Mouse (Mus musculus) heart, adult 2 months (tissue): ENCODE measurements around the gene Zfp553. TPM values are rescaled to one million over a fixed set of nuclear protein-coding genes. Genes with fewer than 3 reads are reported as not detected.
A peak's percentile ranks its signal among the peaks of the same experiment; 100 is the strongest.

Experiments used
- DNase-seq, 2 experiments: peaks; one replicate each; pipeline ENCODE4 v3.0.0; 2021
- H3K27ac ChIP-seq: fragments of 200-600 bp; 2 replicates; pipeline ENCODE4 v1.8.1; 2022
- H3K27me3 ChIP-seq: fragments of 200-500 bp; 2 replicates; pipeline ENCODE4 v1.6.1; 2012; ENCODE audit warnings: mild to moderate bottlenecking, low read length, inconsistent platforms, mixed read lengths; ENCODE audit not compliant: control insufficient read depth, insufficient read depth
- H3K36me3 ChIP-seq: fragments of 200-500 bp; 2 replicates; pipeline ENCODE4 v1.6.1; 2012; ENCODE audit warnings: low read length, inconsistent platforms; ENCODE audit not compliant: control insufficient read depth, insufficient read depth
- H3K4me1 ChIP-seq: fragments of 200-500 bp; 2 replicates; pipeline ENCODE4 v1.6.1; 2011; ENCODE audit warnings: low read length; ENCODE audit not compliant: control insufficient read depth, insufficient read depth
- H3K4me3 ChIP-seq: fragments of 200-600 bp; 2 replicates; pipeline ENCODE4 v1.8.1; 2022
- H3K79me2 ChIP-seq: fragments of 200-500 bp; replicated peaks from 2 replicates; pipeline ENCODE4 v1.6.1; 2012; ENCODE audit warnings: mild to moderate bottlenecking, inconsistent platforms, low read length, moderate library complexity, mixed read lengths; ENCODE audit not compliant: control insufficient read depth, insufficient read depth
- H3K9ac ChIP-seq: fragments of 200-500 bp; 2 replicates; pipeline ENCODE4 v1.6.1; 2012; ENCODE audit warnings: low read depth, mild to moderate bottlenecking, control low read depth, inconsistent platforms, low read length, mixed read lengths
- CTCF ChIP-seq: fragments of 200-600 bp; IDR thresholded peaks from 2 replicates; pipeline ENCODE4 v1.8.1; 2022; ENCODE audit warnings: antibody characterized with exemption, mild to moderate bottlenecking, moderate library complexity
- EP300 ChIP-seq: fragments of 200-500 bp; IDR thresholded peaks from 2 replicates; pipeline ENCODE4 v1.6.1; 2011; ENCODE audit warnings: low read depth, low read length, control low read depth; ENCODE audit not compliant: insufficient read depth
- POLR2A ChIP-seq: fragments of 200-500 bp; IDR thresholded peaks from 2 replicates; pipeline ENCODE4 v1.6.1; 2011; ENCODE audit warnings: mild to moderate bottlenecking, low read depth, low read length, control low read depth; ENCODE audit not compliant: insufficient read depth
- WGBS: fragments of 180-500 bp; shearing (Covaris S2); methylation state at CpG from one replicate; pipeline ENCODE4 v1.1.7; 2018; 5-methylcytosine and 5-hydroxymethylcytosine counted together
- intact Hi-C: fragments of 180-260 bp; cut with DNase I; formaldehyde crosslinking; loops from one replicate; pipeline ENCODE4 v1.15.1; 2025
- polyA plus RNA-seq: library from polyadenylated mRNA; depleted of rRNA; stranded (reverse); fragments of >200 nt; gene quantifications from 2 replicates; pipeline ENCODE4 v1.2.3, GENCODE M21; 2012
- total RNA-seq, 2 experiments: library from RNA; stranded (reverse); gene quantifications; 2 replicates each; pipeline ENCODE4 v1.2.3; 2021

Zfp553 gene
- total and polyA plus RNA-seq, 3 experiments: 5.0 to 6.3 (median 6.0) TPM

- H3K79me2 ChIP-seq: no peaks in the 10 kb centered on the region
- no peaks in the 10 kb centered on the region for H3K27me3 ChIP-seq
- H3K9ac ChIP-seq: no peak overlapping the region
- no peak for DNase-seq
- intact Hi-C loops: no loop called here
- H3K4me1 ChIP-seq: peaks cover 3% of the 10 kb centered on the region
- TF ChIP-seq EP300: no peak
- peak; percentile 82 for TF ChIP-seq CTCF
- no peak for TF ChIP-seq POLR2A
- H3K27ac ChIP-seq: no peak overlapping the region
- no peaks in the 10 kb centered on the region for H3K36me3 ChIP-seq
- 43% methylated on average over 7 of the region's 7 CpGs for WGBS
- H3K4me3 ChIP-seq: no peak overlapping the region
Measured at GRCm38 (mm10) chr7:127213485-127213884, 19.4 kb upstream of the Zfp553 start.

DNA sequence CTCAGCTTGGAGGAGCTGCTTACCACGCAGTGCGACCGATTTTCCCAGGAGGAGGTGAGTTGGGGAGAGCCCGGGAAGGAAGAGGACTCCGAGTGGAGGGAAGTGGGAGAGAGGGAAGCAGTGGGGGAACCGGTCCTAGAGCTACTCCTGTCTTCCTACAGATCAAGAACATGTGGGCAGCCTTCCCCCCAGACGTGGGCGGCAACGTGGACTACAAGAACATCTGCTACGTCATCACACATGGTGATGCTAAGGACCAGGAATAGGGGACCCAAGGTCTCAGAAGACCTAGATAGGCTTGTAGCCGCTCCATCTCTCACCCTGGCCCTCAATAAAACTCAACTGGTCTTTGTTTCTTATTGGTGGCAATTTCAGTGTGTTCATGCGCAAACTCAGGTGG lies 18.9 kb upstream of the Zfp553 start:
- 61% methylated on average over 12 of the region's 12 CpGs for WGBS
- TF ChIP-seq POLR2A (no peak), EP300 (no peak), CTCF (no peak)
- intact Hi-C loops: loop anchor here (2.0 kb wide), 1 partner anchor 15 kb away; no protein-coding TSS in a partner anchor
- H3K27me3 ChIP-seq: no peaks in the 10 kb centered on the region
- no peak for DNase-seq
- no peak overlapping the region for H3K27ac ChIP-seq
- H3K4me1 ChIP-seq: peaks cover 3% of the 10 kb centered on the region
- no peaks in the 10 kb centered on the region for H3K79me2 ChIP-seq
- no peak overlapping the region for H3K9ac ChIP-seq
- no peak overlapping the region for H3K4me3 ChIP-seq
- no peaks in the 10 kb centered on the region for H3K36me3 ChIP-seq

DNA sequence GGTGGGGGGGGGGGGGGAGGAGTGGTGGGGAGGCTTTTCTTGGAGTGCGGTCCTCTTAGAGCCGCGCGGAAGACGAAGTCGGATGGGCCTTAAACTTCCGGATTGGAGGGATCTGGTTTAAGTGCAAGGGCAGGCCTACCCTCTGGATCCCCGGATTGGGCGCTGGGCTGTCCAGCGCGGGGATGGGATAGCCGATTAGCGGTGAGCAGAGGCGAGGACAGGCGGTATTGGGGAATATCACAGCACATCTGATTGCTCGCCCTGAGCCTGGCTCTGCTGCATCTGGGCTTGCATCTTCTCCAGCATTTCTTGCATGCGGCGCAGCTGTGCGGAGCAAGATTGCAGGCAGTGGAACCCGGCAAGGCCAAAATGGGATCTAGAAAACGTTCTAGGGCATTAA lies 18.3 kb upstream of the Zfp553 start:
- DNase-seq: no peak
- Histone ChIP-seq H3K4me1 (peaks cover 3% of the 10 kb centered on the region), H3K27me3 (no peaks in the 10 kb centered on the region), H3K27ac (peak overlapping the region; percentile 70), H3K36me3 (no peaks in the 10 kb centered on the region), H3K4me3 (peak overlapping the region; percentile 41), H3K79me2 (no peaks in the 10 kb centered on the region), H3K9ac (peak overlapping the region; percentile 42; the same call in 1 of the 2 replicates)
- TF ChIP-seq CTCF: no peak
- no peak for TF ChIP-seq POLR2A
- no peak for TF ChIP-seq EP300
- intact Hi-C loops: loop anchor here (2.0 kb wide), 1 partner anchor 14 kb away; no protein-coding TSS in a partner anchor
- 58% methylated on average over 21 of the region's 21 CpGs for WGBS

- TF ChIP-seq CTCF (peak; percentile 87), EP300 (no peak)
- Histone ChIP-seq H3K79me2 (no peaks in the 10 kb centered on the region), H3K9ac (peak overlapping the region; percentile 42), H3K36me3 (no peaks in the 10 kb centered on the region), H3K27me3 (no peaks in the 10 kb centered on the region), H3K4me3 (peak overlapping the region; percentile 41), H3K4me1 (peaks cover 3% of the 10 kb centered on the region), H3K27ac (peak overlapping the region; percentile 70)
- DNase-seq: peak; percentile 68
- 25% methylated on average over 33 of the region's 33 CpGs for WGBS
- intact Hi-C loops: loop anchor here (2.0 kb wide), 1 partner anchor 14 kb away; no protein-coding TSS in a partner anchor
Measured at GRCm38 (mm10) chr7:127214981-127215871, 17.6 kb upstream of the Zfp553 start.

DNA sequence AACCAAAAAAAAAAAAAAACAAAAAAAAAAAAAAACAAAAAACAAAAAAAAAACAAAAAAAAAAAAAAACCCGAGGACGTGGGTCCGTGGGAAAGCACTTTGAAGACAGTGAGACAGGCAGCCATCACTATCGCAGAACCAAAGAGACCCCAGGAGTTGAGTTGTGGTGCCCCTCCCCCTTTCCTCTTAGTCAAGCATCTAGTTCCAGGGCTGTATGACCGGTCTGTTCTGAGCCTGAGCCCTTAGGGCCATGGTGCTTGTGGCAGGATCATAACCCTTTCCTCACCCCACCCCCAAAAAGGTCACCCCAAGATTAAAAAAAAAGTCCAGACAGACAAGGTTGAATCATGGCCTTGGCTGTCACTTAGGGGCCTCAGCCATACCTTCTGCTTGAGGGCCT lies 16.6 kb upstream of the Zfp553 start:
- intact Hi-C loops: no loop called here
- WGBS: 77% methylated on average over 5 of the region's 5 CpGs
- H3K27me3 ChIP-seq: no peaks in the 10 kb centered on the region
- H3K4me1 ChIP-seq: peaks cover 3% of the 10 kb centered on the region
- no peaks in the 10 kb centered on the region for H3K79me2 ChIP-seq
- no peaks in the 10 kb centered on the region for H3K36me3 ChIP-seq
- no peak for TF ChIP-seq EP300
- TF ChIP-seq CTCF: no peak
- no peak for TF ChIP-seq POLR2A
- no peak for DNase-seq
- H3K27ac ChIP-seq: no peak overlapping the region
- H3K9ac ChIP-seq: no peak overlapping the region
- H3K4me3 ChIP-seq: no peak overlapping the region

GRCm38 (mm10) chr7:127217475-127217874 lies 15.4 kb upstream of the Zfp553 start:
- Histone ChIP-seq H3K9ac (no peak overlapping the region), H3K4me3 (no peak overlapping the region)
- intact Hi-C loops: no loop called here

More at GRCm38 (mm10) chr7:127217475-127217874, 15.4 kb upstream of the Zfp553 start:
- no peak for TF ChIP-seq POLR2A
- no peak for TF ChIP-seq EP300
- no peak for TF ChIP-seq CTCF
- no peaks in the 10 kb centered on the region for H3K27me3 ChIP-seq
- 53% methylated on average over 6 of the region's 6 CpGs for WGBS
- no peak for DNase-seq
- no peaks in the 10 kb centered on the region for H3K79me2 ChIP-seq
- H3K4me1 ChIP-seq: peaks cover 3% of the 10 kb centered on the region
- H3K36me3 ChIP-seq: no peaks in the 10 kb centered on the region
- no peak overlapping the region for H3K27ac ChIP-seq
